Comparison of ENCODE assay signal across 8 mouse cellular contexts in the genomic region with DNA sequence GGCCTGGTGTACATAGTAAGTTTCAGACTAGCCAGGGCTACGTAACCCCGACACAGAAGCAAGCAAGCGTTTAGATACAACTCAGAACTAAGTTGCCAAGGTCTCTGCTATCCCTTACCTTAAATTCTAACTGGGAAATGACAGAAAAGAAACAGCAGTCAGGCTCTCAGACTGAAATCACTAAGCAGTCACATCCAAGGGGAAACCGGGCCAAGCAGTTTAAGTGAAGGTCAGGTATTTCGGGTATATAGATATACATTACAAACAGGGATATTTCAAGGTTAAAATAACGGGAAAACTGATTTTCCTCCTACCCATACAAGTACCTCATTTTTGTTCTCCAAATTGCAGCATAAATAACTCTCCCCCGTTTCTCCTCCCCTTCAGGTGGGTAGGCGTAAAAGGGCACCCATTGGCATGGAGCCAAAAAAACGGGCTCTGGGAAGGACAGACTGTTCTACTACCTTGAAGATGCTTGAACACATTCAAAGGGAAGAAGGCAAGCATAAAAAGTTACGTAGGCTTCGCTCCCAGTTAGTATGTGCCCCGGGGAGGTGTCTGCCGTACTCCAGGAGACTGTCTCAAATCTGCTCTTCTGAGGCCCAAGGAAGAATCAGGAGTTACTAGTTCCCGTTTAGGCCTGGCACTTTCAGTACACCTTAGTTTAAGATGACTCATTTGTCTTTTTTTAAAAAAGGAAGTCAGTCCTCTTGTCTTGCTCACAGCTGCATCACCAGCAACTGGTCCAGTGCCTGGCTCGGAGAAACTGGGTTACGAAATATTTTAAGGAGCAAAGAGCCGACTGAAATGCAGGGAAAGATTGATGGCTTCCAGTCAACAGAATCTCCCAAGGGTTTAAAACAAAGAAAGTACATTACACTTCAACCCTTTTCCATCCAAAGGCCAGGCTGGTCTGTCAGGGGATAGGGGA. TPM values are rescaled to one million over a fixed set of nuclear protein-coding genes. Genes with fewer than 3 reads are reported as not detected.
DNase-seq lines count a peak whose midpoint lies in the region; ATAC-seq lines count a peak whose summit lies in the region.

No protein-coding gene starts in this region.

- no peaks in the 10 kb centered on the region for H3K36me3 ChIP-seq in forebrain, embryonic 16.5 days (ENCODE audit: control insufficient read depth, insufficient read depth)

- WGBS in forebrain, embryonic 16.5 days: 66% methylated on average over 17 of the region's 17 CpGs

- no peaks in the 10 kb centered on the region for H3K4me1 ChIP-seq in brown adipose tissue, adult 24 weeks (ENCODE audit: control insufficient read depth, insufficient read depth, insufficient read length, low read length)
- peaks cover 14% of the 10 kb centered on the region for H3K4me1 ChIP-seq in forebrain, embryonic 16.5 days (replicated peaks; ENCODE audit: control insufficient read depth, insufficient read depth, low read length)

- no peak overlapping the region for H3K27ac ChIP-seq in brown adipose tissue, adult 24 weeks (replicated peaks; ENCODE audit: low read depth, low read length)
- no peak overlapping the region for H3K27ac ChIP-seq in forebrain, embryonic 16.5 days (ENCODE audit: low read length)

- no peaks in the 10 kb centered on the region for H3K9me3 ChIP-seq in forebrain, embryonic 16.5 days (ENCODE audit: control insufficient read depth, low read length)

- ATAC-seq in forebrain, embryonic 16.5 days: no peak
- ATAC-seq in hematopoietic stem cell, adult 5-6 weeks (replicated peaks in 1 of 2; ENCODE audit: insufficient read depth in 1 of 2, low FRiP score in 2 of 2, low TSS enrichment in 1 of 2, low read depth in 1 of 2, poor library complexity in 2 of 2, severe bottlenecking in 2 of 2): peak; percentile 9 to 30; a peak in 2 of 4 replicates
- no peak for ATAC-seq in erythroid progenitor cell, adult 5-6 weeks (replicated peaks; ENCODE audit: low FRiP score, poor library complexity, severe bottlenecking)

- H3K9ac ChIP-seq in forebrain, embryonic 16.5 days (replicated peaks; ENCODE audit: low read depth, low read length): peak overlapping the region; percentile 66

- peak; percentile 67 for DNase-seq in MEL-GATA-1-ER (ENCODE audit: extremely low read depth, low read depth)
- DNase-seq in layer of hippocampus, adult 9-11 months: peak; percentile 16
- peak; percentile 21 for DNase-seq in lung, postnatal 14 days
- peak; percentile 29 for DNase-seq in right cerebral cortex, postnatal 14 days

- H3K4me3 ChIP-seq in brown adipose tissue, adult 24 weeks (ENCODE audit: insufficient read depth, low read depth, low read length): peak overlapping the region; percentile 76
- H3K4me3 ChIP-seq in forebrain, embryonic 16.5 days (replicated peaks; ENCODE audit: low read length): peak overlapping the region; percentile 71

- H3K4me2 ChIP-seq in forebrain, embryonic 16.5 days (ENCODE audit: low read length): peak overlapping the region; percentile 75

- H3K27me3 ChIP-seq in forebrain, embryonic 16.5 days (replicated peaks; ENCODE audit: control insufficient read depth, insufficient read depth, low read length): no peaks in the 10 kb centered on the region

RNA-seq across cellular contexts. Expression of gene Got2, which starts 1.4 kb away (rescaled TPM):
- polyA plus RNA-seq in brown adipose tissue, adult 24 weeks (2012; ENCODE audit: insufficient read depth, insufficient read length, missing spikeins): 17.1 and 21.0 TPM in 2 replicates
- 170 and 175 TPM in 2 replicates for polyA plus RNA-seq in forebrain, embryonic 16.5 days (2015; fragmentation: Nextera tagmentation; extraction: Ambion mirVana)
- 81.4 and 96.3 TPM in 2 replicates for total RNA-seq in hematopoietic stem cell, adult 5-6 weeks (2017)
- 26.3 and 40.7 TPM in 2 replicates for total RNA-seq in erythroid progenitor cell, adult 5-6 weeks (2015; ENCODE audit: low replicate concordance)
- 15.7 and 20.7 TPM in 2 replicates for total RNA-seq in erythroid progenitor cell, adult 5-6 weeks (2017; ENCODE audit: low replicate concordance)

RNA-seq across cellular contexts. Expression of gene Slc38a7, which starts 33.6 kb away (rescaled TPM):
- polyA plus RNA-seq in brown adipose tissue, adult 24 weeks (2012; ENCODE audit: insufficient read depth, insufficient read length, missing spikeins): 3.3 and 3.7 TPM in 2 replicates
- polyA plus RNA-seq in forebrain, embryonic 16.5 days (2015; fragmentation: Nextera tagmentation; extraction: Ambion mirVana): 29.9 and 31.1 TPM in 2 replicates
- 6.0 and 9.5 TPM in 2 replicates for total RNA-seq in hematopoietic stem cell, adult 5-6 weeks (2017)
- 0.72 and 2.9 TPM in 2 replicates for total RNA-seq in erythroid progenitor cell, adult 5-6 weeks (2015; ENCODE audit: low replicate concordance)
- 1.9 and 4.5 TPM in 2 replicates for total RNA-seq in erythroid progenitor cell, adult 5-6 weeks (2017; ENCODE audit: low replicate concordance)

Comparison
In these comparisons a context has a peak if more than half of its experiments do, and no peak if none do; other contexts are left out.
1. DNase-seq: peak in every context shown above with its lines; median percentile 67 in MEL-GATA-1-ER; 29 in right cerebral cortex, postnatal 14 days; 21 in lung, postnatal 14 days; 16 in layer of hippocampus, adult 9-11 months.
2. ATAC-seq: peak in hematopoietic stem cell, adult 5-6 weeks (2 of 2); none in forebrain, embryonic 16.5 days (single experiment) and erythroid progenitor cell, adult 5-6 weeks (single experiment).